Mouse (Mus musculus): ENCODE measurements around the gene Vrk1. TPM values are rescaled to one million over a fixed set of nuclear protein-coding genes. Genes with fewer than 3 reads are reported as not detected.

The Vrk1 gene
- polyA plus RNA-seq, 1 experiment from 2014 or later: 108 TPM

- no peaks in the 10 kb centered on the region for H3K27me3 ChIP-seq (ENCODE audit: control insufficient read depth, insufficient read depth, low read length)
- H3K27ac ChIP-seq (replicated peaks; ENCODE audit: low read depth, low read length): no peak overlapping the region
- no peaks in the 10 kb centered on the region for H3K36me3 ChIP-seq (ENCODE audit: control insufficient read depth, insufficient read depth, low read length)
- no peak overlapping the region for H3K4me2 ChIP-seq (ENCODE audit: low read depth, severe bottlenecking)
- no peak overlapping the region for H3K4me3 ChIP-seq (ENCODE audit: low read depth, low read length)
- H3K4me1 ChIP-seq (ENCODE audit: control insufficient read depth, insufficient read depth, low read length): no peaks in the 10 kb centered on the region
- DNase-seq (ENCODE audit: low spot score) (no peak), ATAC-seq (ENCODE audit: insufficient number of reproducible peaks, low FRiP score, low TSS enrichment, low read depth) (no peak)
- WGBS: 87% methylated on average over 5 of the region's 5 CpGs
- no peaks in the 10 kb centered on the region for H3K9me3 ChIP-seq (ENCODE audit: control insufficient read depth, low read length)
- no peak overlapping the region for H3K9ac ChIP-seq (ENCODE audit: low read length)
Measured at GRCm38 (mm10) chr12:105992756-105993155, 17.3 kb upstream of the Vrk1 start.

DNA sequence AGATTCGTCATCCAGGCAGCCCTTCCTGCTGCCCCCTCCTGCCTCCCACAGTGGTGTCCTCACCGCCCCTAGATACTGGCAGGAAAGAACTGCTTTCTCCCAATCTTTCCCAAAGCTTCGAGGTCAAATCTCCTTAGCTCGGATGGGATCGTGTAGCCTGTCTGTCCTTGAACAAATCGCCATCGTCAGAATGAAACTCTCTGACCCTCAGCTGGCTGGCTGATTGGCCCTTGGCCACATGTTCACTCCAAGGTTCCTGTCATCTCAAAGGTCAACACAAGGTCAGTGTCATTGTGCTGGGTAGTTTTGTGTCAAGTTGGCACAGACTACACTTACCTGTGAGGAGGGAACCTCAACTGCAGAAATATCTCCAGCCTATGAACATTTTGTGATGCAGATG, 16.7 kb upstream of the Vrk1 start:
- Histone ChIP-seq H3K4me3 (ENCODE audit: low read depth, low read length) (no peak overlapping the region), H3K27me3 (ENCODE audit: control insufficient read depth, insufficient read depth, low read length) (no peaks in the 10 kb centered on the region), H3K27ac (replicated peaks; ENCODE audit: low read depth, low read length) (no peak overlapping the region), H3K36me3 (ENCODE audit: control insufficient read depth, insufficient read depth, low read length) (no peaks in the 10 kb centered on the region), H3K9ac (ENCODE audit: low read length) (no peak overlapping the region), H3K9me3 (ENCODE audit: control insufficient read depth, low read length) (no peaks in the 10 kb centered on the region), H3K4me2 (ENCODE audit: low read depth, severe bottlenecking) (no peak overlapping the region), H3K4me1 (ENCODE audit: control insufficient read depth, insufficient read depth, low read length) (no peaks in the 10 kb centered on the region)
- DNase-seq (ENCODE audit: low spot score): no peak
- 54% methylated on average over 7 of the region's 7 CpGs for WGBS
- no peak for ATAC-seq (ENCODE audit: insufficient number of reproducible peaks, low FRiP score, low TSS enrichment, low read depth)

DNA sequence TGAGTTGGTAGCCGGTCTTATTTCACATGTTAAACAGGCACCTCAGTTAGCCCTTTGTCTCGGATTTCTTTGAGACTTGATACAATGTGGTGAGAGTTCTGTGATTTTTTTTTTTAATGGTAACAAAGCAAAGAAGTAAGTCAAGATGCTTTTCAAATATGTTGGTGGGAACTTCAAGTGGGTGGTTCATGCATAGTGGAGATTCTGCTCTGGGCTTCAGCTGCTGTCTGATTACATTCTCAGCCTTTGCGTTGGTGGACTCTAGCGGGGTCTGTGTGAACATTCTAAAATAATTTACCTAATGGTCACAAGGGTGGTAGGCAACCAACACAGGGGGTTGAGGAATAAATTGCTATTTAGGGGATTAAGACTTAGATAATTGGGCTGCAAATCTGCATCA, 14.1 kb upstream of the Vrk1 start:
- Histone ChIP-seq H3K27ac (replicated peaks; ENCODE audit: low read depth, low read length) (no peak overlapping the region), H3K4me2 (ENCODE audit: low read depth, severe bottlenecking) (no peak overlapping the region), H3K27me3 (ENCODE audit: control insufficient read depth, insufficient read depth, low read length) (no peaks in the 10 kb centered on the region), H3K36me3 (ENCODE audit: control insufficient read depth, insufficient read depth, low read length) (no peaks in the 10 kb centered on the region), H3K4me1 (ENCODE audit: control insufficient read depth, insufficient read depth, low read length) (no peaks in the 10 kb centered on the region), H3K9me3 (ENCODE audit: control insufficient read depth, low read length) (no peaks in the 10 kb centered on the region), H3K9ac (ENCODE audit: low read length) (no peak overlapping the region), H3K4me3 (ENCODE audit: low read depth, low read length) (no peak overlapping the region)
- 71% methylated on average over 4 of the region's 4 CpGs for WGBS
- DNase-seq (ENCODE audit: low spot score) (no peak), ATAC-seq (ENCODE audit: insufficient number of reproducible peaks, low FRiP score, low TSS enrichment, low read depth) (no peak)

GRCm38 (mm10) chr12:105997028-105997786, 12.8 kb upstream of the Vrk1 start:
- Histone ChIP-seq H3K9ac (ENCODE audit: low read length) (no peak overlapping the region), H3K27me3 (ENCODE audit: control insufficient read depth, insufficient read depth, low read length) (no peaks in the 10 kb centered on the region), H3K4me2 (ENCODE audit: low read depth, severe bottlenecking) (no peak overlapping the region), H3K27ac (replicated peaks; ENCODE audit: low read depth, low read length) (no peak overlapping the region), H3K9me3 (ENCODE audit: control insufficient read depth, low read length) (no peaks in the 10 kb centered on the region), H3K4me1 (ENCODE audit: control insufficient read depth, insufficient read depth, low read length) (no peaks in the 10 kb centered on the region), H3K4me3 (ENCODE audit: low read depth, low read length) (no peak overlapping the region), H3K36me3 (ENCODE audit: control insufficient read depth, insufficient read depth, low read length) (no peaks in the 10 kb centered on the region)
- no peak for DNase-seq (ENCODE audit: low spot score)
- WGBS: 90% methylated on average over 19 of the region's 19 CpGs
- no peak for ATAC-seq (ENCODE audit: insufficient number of reproducible peaks, low FRiP score, low TSS enrichment, low read depth)

GRCm38 (mm10) chr12:106001775-106002174, 8.3 kb upstream of the Vrk1 start:
- H3K9ac ChIP-seq (ENCODE audit: low read length): no peak overlapping the region
- DNase-seq (ENCODE audit: low spot score): no peak
- H3K4me2 ChIP-seq (ENCODE audit: low read depth, severe bottlenecking): no peak overlapping the region
- H3K27ac ChIP-seq (replicated peaks; ENCODE audit: low read depth, low read length): no peak overlapping the region
- 0 out of 2 replicates have a peak, but pooled peaks have one; percentile 44 for ATAC-seq (ENCODE audit: insufficient number of reproducible peaks, low FRiP score, low TSS enrichment, low read depth)
- H3K36me3 ChIP-seq (ENCODE audit: control insufficient read depth, insufficient read depth, low read length): no peaks in the 10 kb centered on the region
- WGBS: 51% methylated on average over 8 of the region's 8 CpGs
- H3K27me3 ChIP-seq (ENCODE audit: control insufficient read depth, insufficient read depth, low read length): no peaks in the 10 kb centered on the region
- no peak overlapping the region for H3K4me3 ChIP-seq (ENCODE audit: low read depth, low read length)
- H3K9me3 ChIP-seq (ENCODE audit: control insufficient read depth, low read length): no peaks in the 10 kb centered on the region
- no peaks in the 10 kb centered on the region for H3K4me1 ChIP-seq (ENCODE audit: control insufficient read depth, insufficient read depth, low read length)

DNA sequence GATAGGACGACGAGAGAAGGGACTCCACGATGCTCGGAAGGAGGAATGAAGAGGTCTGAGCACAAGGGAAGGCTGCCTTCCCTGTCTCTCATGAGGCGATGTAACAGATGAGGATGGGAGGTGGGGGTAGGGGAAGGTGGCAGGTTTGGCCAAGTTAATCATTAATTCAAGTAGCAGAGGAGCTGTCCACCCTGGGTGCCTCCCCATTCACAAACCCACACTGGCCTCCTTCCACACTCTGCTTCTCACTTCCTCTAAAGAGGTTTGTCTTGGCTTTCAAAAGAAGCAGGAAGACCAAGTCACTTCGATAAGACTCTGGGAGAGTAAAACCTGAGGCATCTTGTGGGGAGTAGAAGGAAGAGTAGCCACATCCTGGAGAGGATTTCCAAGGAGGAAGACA, 5.3 kb upstream of the Vrk1 start:
- no peaks in the 10 kb centered on the region for H3K4me1 ChIP-seq (ENCODE audit: control insufficient read depth, insufficient read depth, low read length)
- no peak for ATAC-seq (ENCODE audit: insufficient number of reproducible peaks, low FRiP score, low TSS enrichment, low read depth)
- H3K4me3 ChIP-seq (ENCODE audit: low read depth, low read length): no peak overlapping the region
- H3K9ac ChIP-seq (ENCODE audit: low read length): no peak overlapping the region
- WGBS: 78% methylated on average over 6 of the region's 6 CpGs
- no peaks in the 10 kb centered on the region for H3K9me3 ChIP-seq (ENCODE audit: control insufficient read depth, low read length)
- DNase-seq (ENCODE audit: low spot score): no peak
- H3K36me3 ChIP-seq (ENCODE audit: control insufficient read depth, insufficient read depth, low read length): no peaks in the 10 kb centered on the region
- no peak overlapping the region for H3K4me2 ChIP-seq (ENCODE audit: low read depth, severe bottlenecking)
- no peaks in the 10 kb centered on the region for H3K27me3 ChIP-seq (ENCODE audit: control insufficient read depth, insufficient read depth, low read length)
- no peak overlapping the region for H3K27ac ChIP-seq (replicated peaks; ENCODE audit: low read depth, low read length)

DNA sequence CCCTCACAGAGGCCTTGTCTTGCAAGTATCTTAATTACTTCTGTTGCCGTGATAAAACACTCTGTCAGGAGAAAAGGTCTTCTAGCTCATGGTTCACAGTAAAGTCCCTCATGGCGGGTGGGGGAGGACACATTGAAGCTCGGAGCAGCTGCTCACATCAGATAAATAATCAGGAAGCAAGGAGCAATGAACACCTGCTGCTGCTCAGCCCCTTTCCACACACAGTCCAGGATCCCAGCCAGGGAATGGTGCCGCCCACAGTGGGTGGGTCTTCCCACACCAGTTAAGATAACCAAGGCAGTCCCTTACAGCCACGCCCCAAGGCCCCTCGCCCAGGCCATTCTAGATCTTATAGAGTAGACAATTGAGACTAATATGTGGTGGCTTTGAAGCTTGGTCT, 3.8 kb upstream of the Vrk1 start:
- ATAC-seq (ENCODE audit: insufficient number of reproducible peaks, low FRiP score, low TSS enrichment, low read depth) (no peak), DNase-seq (ENCODE audit: low spot score) (no peak)
- Histone ChIP-seq H3K27ac (replicated peaks; ENCODE audit: low read depth, low read length) (no peak overlapping the region), H3K9ac (ENCODE audit: low read length) (no peak overlapping the region), H3K4me3 (ENCODE audit: low read depth, low read length) (no peak overlapping the region), H3K36me3 (ENCODE audit: control insufficient read depth, insufficient read depth, low read length) (no peaks in the 10 kb centered on the region), H3K4me1 (ENCODE audit: control insufficient read depth, insufficient read depth, low read length) (no peaks in the 10 kb centered on the region), H3K9me3 (ENCODE audit: control insufficient read depth, low read length) (no peaks in the 10 kb centered on the region), H3K27me3 (ENCODE audit: control insufficient read depth, insufficient read depth, low read length) (no peaks in the 10 kb centered on the region), H3K4me2 (ENCODE audit: low read depth, severe bottlenecking) (no peak overlapping the region)
- 86% methylated on average over 6 of the region's 6 CpGs for WGBS

GRCm38 (mm10) chr12:106008348-106009050, 1.5 kb upstream of the Vrk1 start:
- H3K9me3 ChIP-seq (ENCODE audit: control insufficient read depth, low read length): no peaks in the 10 kb centered on the region
- no peak overlapping the region for H3K27ac ChIP-seq (replicated peaks; ENCODE audit: low read depth, low read length)
- ATAC-seq (ENCODE audit: insufficient number of reproducible peaks, low FRiP score, low TSS enrichment, low read depth) (no peak), DNase-seq (ENCODE audit: low spot score) (no peak)
- 88% methylated on average over 22 of the region's 22 CpGs for WGBS
- H3K27me3 ChIP-seq (ENCODE audit: control insufficient read depth, insufficient read depth, low read length): no peaks in the 10 kb centered on the region
- no peak overlapping the region for H3K4me3 ChIP-seq (ENCODE audit: low read depth, low read length)
- H3K4me2 ChIP-seq (ENCODE audit: low read depth, severe bottlenecking): no peak overlapping the region
- H3K9ac ChIP-seq (ENCODE audit: low read length): no peak overlapping the region
- H3K36me3 ChIP-seq (ENCODE audit: control insufficient read depth, insufficient read depth, low read length): no peaks in the 10 kb centered on the region
- H3K4me1 ChIP-seq (ENCODE audit: control insufficient read depth, insufficient read depth, low read length): no peaks in the 10 kb centered on the region

Measured in limb, embryonic 11.5 days (tissue).